Mouse (Mus musculus): ENCODE measurements at regions not wholly inside any gene's neighbourhood (a gene's known extent, or its start where the extent isn't known, plus 50 kb on each side); places are given as distances from the start of the nearest gene placed in this dataset.

DNA sequence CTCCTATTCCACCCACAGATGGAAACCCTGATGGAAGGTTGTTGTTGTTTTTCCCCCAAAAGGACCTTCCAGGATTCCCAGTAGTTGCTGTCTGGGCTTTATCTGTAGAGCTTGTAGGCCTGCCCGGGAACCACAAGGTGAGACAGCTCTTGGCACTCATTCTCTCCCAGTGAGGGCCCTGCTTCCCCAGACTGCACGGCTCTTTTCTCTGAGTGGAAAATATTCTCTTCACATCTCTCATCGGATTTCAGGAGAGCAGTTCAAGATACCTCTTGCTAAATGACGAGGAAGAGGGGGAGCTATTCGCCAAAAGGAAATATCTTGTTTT is 140.0 kb upstream of the Ank start:
- Histone ChIP-seq H3K9me3 (ENCODE audit: control insufficient read depth, low read length) (no peaks in the 10 kb centered on the region), H3K4me1 (replicated peaks; ENCODE audit: control insufficient read depth, insufficient read depth, low read length) (peaks cover 7% of the 10 kb centered on the region), H3K9ac (replicated peaks; ENCODE audit: low read depth, low read length) (no peak overlapping the region), H3K36me3 (ENCODE audit: control insufficient read depth, insufficient read depth) (no peaks in the 10 kb centered on the region), H3K4me3 (replicated peaks; ENCODE audit: low read length) (no peak overlapping the region), H3K4me2 (ENCODE audit: low read length) (no peak overlapping the region), H3K27me3 (replicated peaks; ENCODE audit: control insufficient read depth, insufficient read depth, low read length) (no peaks in the 10 kb centered on the region), H3K27ac (ENCODE audit: low read length) (no peak overlapping the region)
- ATAC-seq = peak; percentile 6; the same call in 1 of the 2 replicates
- 59% methylated on average over 5 of the region's 5 CpGs for WGBS

DNA sequence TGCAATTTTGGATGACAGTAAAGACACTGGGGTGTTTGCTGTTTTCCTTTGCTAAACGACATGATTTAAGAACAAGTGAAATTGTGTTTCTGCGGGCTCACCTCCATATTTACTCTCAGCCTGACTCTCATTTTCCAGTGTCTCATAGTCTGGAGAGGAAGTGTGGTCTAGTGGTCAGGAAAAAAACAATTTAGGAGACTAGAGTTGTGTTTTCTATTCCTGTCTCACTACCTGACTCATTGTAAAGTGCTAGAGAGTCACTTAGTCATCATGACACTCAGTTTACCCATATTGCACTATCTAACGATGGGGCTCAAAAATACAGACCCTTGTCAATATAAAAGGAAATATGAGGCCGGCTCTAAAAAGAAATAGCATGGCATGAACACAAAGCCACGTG is 138.7 kb upstream of the Ank start:
- Histone ChIP-seq H3K36me3 (ENCODE audit: control insufficient read depth, insufficient read depth) (no peaks in the 10 kb centered on the region), H3K9me3 (ENCODE audit: control insufficient read depth, low read length) (no peaks in the 10 kb centered on the region), H3K4me2 (ENCODE audit: low read length) (no peak overlapping the region), H3K9ac (replicated peaks; ENCODE audit: low read depth, low read length) (no peak overlapping the region), H3K27me3 (replicated peaks; ENCODE audit: control insufficient read depth, insufficient read depth, low read length) (no peaks in the 10 kb centered on the region), H3K4me1 (replicated peaks; ENCODE audit: control insufficient read depth, insufficient read depth, low read length) (peaks cover 7% of the 10 kb centered on the region), H3K4me3 (replicated peaks; ENCODE audit: low read length) (no peak overlapping the region), H3K27ac (ENCODE audit: low read length) (no peak overlapping the region)
- ATAC-seq = no peak
- WGBS = 86% methylated on average over 5 of the region's 5 CpGs

DNA sequence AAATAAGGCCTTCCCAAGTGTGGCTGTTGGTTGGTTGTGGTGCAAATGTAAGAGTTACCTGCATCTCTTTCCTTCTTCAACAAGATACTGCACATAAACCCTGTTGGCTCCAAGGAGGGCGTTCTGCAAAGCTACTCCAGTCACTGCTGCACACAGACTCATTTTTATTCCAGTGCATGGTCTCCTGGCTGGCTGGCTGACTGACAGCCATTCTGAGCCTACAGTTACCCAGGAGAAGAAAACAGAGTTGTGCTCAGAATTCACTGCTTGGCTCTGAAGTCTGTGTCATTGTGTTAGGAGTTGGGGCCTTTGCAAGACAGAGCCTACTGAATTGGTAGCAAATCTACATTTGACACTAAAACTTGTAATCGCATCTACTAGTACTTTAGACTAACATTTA is 138.0 kb upstream of the Ank start:
- no peak overlapping the region for H3K27ac ChIP-seq (ENCODE audit: low read length)
- H3K9ac ChIP-seq (replicated peaks; ENCODE audit: low read depth, low read length) = no peak overlapping the region
- no peak overlapping the region for H3K4me3 ChIP-seq (replicated peaks; ENCODE audit: low read length)
- ATAC-seq = peak; percentile 51; the same call in 1 of the 2 replicates
- peaks cover 7% of the 10 kb centered on the region for H3K4me1 ChIP-seq (replicated peaks; ENCODE audit: control insufficient read depth, insufficient read depth, low read length)
- H3K27me3 ChIP-seq (replicated peaks; ENCODE audit: control insufficient read depth, insufficient read depth, low read length) = no peaks in the 10 kb centered on the region
- H3K9me3 ChIP-seq (ENCODE audit: control insufficient read depth, low read length) = no peaks in the 10 kb centered on the region
- 68% methylated on average over 2 of the region's 2 CpGs for WGBS
- no peak overlapping the region for H3K4me2 ChIP-seq (ENCODE audit: low read length)
- H3K36me3 ChIP-seq (ENCODE audit: control insufficient read depth, insufficient read depth) = no peaks in the 10 kb centered on the region

DNA sequence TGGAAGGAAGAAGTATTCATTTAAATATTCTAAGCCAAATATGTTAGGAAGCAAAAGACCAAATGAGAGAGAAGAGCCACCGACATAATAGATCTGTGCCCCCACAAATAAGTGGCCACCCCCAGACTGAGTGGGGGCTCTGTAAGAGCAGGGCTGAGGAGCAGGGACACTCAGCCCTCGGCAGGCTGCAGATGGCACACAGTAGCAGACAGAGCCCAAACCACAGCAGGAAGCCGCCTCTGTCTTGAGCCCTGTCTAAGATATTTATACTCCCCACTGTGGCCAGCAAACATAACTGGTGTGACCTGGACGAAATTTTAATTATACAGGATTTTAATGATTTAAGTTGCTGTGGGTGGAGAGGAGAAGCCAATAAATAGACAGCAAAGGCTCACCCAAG is 126.4 kb upstream of the Ank start:
- Histone ChIP-seq H3K4me1 (replicated peaks; ENCODE audit: control insufficient read depth, insufficient read depth, low read length) (no peaks in the 10 kb centered on the region), H3K9me3 (ENCODE audit: control insufficient read depth, low read length) (no peaks in the 10 kb centered on the region), H3K36me3 (ENCODE audit: control insufficient read depth, insufficient read depth) (no peaks in the 10 kb centered on the region), H3K27me3 (replicated peaks; ENCODE audit: control insufficient read depth, insufficient read depth, low read length) (no peaks in the 10 kb centered on the region), H3K9ac (replicated peaks; ENCODE audit: low read depth, low read length) (no peak overlapping the region), H3K4me2 (ENCODE audit: low read length) (no peak overlapping the region), H3K27ac (ENCODE audit: low read length) (no peak overlapping the region), H3K4me3 (replicated peaks; ENCODE audit: low read length) (no peak overlapping the region)
- 54% methylated on average over 4 of the region's 4 CpGs for whole genome bisulfite sequencing
- no peak for ATAC-seq

DNA sequence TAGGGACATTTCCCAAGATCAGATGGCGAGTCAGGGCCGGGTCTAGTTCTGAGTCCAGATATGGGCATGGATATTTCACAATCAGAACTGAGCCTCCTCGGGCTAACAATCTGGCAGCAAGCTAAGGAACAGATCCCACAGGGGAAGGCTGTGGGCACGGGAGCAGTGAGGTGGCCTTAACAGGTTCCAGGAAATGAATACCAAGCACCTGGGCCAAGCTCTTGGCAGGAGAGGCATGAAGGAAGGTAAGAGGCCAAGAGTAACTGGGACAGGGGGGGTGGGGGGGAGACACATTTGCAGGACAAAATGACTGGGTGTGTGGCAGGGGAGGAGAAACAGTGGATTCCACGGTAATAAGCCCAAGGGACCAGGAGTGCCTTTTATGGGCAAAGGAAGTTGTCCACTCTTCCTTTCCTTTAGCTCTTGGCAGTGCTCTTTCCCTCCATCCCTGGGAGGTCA is 124.9 kb upstream of the Ank start:
- no peaks in the 10 kb centered on the region for H3K4me1 ChIP-seq (replicated peaks; ENCODE audit: control insufficient read depth, insufficient read depth, low read length)
- H3K27me3 ChIP-seq (replicated peaks; ENCODE audit: control insufficient read depth, insufficient read depth, low read length) = no peaks in the 10 kb centered on the region
- no peak overlapping the region for H3K4me3 ChIP-seq (replicated peaks; ENCODE audit: low read length)
- 80% methylated on average over 5 of the region's 5 CpGs for WGBS
- no peak overlapping the region for H3K27ac ChIP-seq (ENCODE audit: low read length)
- ATAC-seq = no peak
- no peaks in the 10 kb centered on the region for H3K9me3 ChIP-seq (ENCODE audit: control insufficient read depth, low read length)
- H3K9ac ChIP-seq (replicated peaks; ENCODE audit: low read depth, low read length) = no peak overlapping the region
- H3K4me2 ChIP-seq (ENCODE audit: low read length) = no peak overlapping the region
- H3K36me3 ChIP-seq (ENCODE audit: control insufficient read depth, insufficient read depth) = no peaks in the 10 kb centered on the region

DNA sequence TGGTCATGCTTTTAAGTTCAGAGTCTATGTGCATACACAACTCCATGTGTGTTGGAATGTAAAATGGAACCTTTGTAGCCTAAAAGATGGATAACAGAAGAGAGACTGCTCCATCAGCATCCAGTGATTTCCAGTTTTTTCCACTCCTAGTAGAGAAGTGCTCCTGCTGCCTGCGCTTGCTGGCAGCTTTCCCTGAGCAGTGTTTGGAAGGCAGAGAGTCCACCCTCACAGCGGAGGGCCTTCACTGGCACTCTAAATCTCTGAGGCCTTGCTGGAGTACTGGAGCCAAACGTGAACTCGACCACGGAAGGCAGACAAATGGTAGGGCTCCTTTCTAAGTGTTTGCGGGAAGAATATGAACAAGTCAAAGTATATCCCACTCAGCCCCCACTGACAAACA is 108.0 kb upstream of the Ank start:
- no peak overlapping the region for H3K4me2 ChIP-seq (ENCODE audit: low read length)
- H3K9ac ChIP-seq (replicated peaks; ENCODE audit: low read depth, low read length) = no peak overlapping the region
- no peak for ATAC-seq
- no peaks in the 10 kb centered on the region for H3K27me3 ChIP-seq (replicated peaks; ENCODE audit: control insufficient read depth, insufficient read depth, low read length)
- H3K27ac ChIP-seq (ENCODE audit: low read length) = no peak overlapping the region
- 73% methylated on average over 6 of the region's 6 CpGs for WGBS
- no peaks in the 10 kb centered on the region for H3K36me3 ChIP-seq (ENCODE audit: control insufficient read depth, insufficient read depth)
- no peak overlapping the region for H3K4me3 ChIP-seq (replicated peaks; ENCODE audit: low read length)
- H3K9me3 ChIP-seq (ENCODE audit: control insufficient read depth, low read length) = no peaks in the 10 kb centered on the region
- no peaks in the 10 kb centered on the region for H3K4me1 ChIP-seq (replicated peaks; ENCODE audit: control insufficient read depth, insufficient read depth, low read length)

DNA sequence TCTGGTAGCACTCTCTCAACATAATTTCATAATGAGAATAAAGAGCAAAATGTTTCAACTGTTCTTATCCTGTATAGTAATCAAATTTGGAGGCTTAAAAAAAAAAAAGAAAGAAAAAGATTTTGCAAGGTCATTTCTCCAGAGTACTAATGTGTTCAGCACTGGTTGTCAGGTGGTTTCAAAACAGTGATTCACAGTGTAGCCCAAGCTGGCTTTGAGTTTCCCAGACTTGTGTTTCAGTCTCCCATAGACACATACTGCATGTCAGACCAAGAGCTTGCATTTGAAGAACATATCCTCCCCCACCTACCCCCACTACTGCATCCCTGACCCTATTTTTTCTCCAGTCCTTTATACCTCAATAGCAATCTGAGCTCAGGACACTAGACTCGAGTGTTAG is 107.2 kb upstream of the Ank start:
- no peaks in the 10 kb centered on the region for H3K9me3 ChIP-seq (ENCODE audit: control insufficient read depth, low read length)
- H3K4me1 ChIP-seq (replicated peaks; ENCODE audit: control insufficient read depth, insufficient read depth, low read length) = no peaks in the 10 kb centered on the region
- WGBS = 53% methylated on average over 1 of the region's 1 CpGs
- no peak overlapping the region for H3K27ac ChIP-seq (ENCODE audit: low read length)
- H3K4me3 ChIP-seq (replicated peaks; ENCODE audit: low read length) = no peak overlapping the region
- ATAC-seq = no peak
- no peak overlapping the region for H3K9ac ChIP-seq (replicated peaks; ENCODE audit: low read depth, low read length)
- no peaks in the 10 kb centered on the region for H3K27me3 ChIP-seq (replicated peaks; ENCODE audit: control insufficient read depth, insufficient read depth, low read length)
- H3K4me2 ChIP-seq (ENCODE audit: low read length) = no peak overlapping the region
- no peaks in the 10 kb centered on the region for H3K36me3 ChIP-seq (ENCODE audit: control insufficient read depth, insufficient read depth)

DNA sequence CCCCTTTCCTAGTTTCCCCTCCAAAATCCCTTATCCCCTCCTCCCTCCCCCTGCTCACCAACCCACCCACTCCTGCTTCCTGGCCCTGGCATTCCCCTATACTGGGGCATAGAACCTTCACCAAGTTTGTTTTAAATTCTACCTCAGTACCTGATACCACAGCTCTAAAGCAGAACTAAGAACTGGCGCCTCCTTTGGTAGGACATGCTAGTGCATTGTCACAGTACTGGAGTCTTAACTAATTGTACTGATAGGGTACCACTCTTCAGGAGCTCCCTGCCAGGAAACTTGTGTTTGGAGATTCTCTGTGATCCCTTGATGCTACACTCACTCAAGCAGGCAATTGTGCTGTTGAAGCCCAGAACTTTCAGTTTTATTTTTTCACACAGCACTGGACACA is 92.0 kb upstream of the Ank start:
- ATAC-seq = no peak
- WGBS = 67% methylated on average over 1 of the region's 1 CpGs
- Histone ChIP-seq H3K36me3 (ENCODE audit: control insufficient read depth, insufficient read depth) (no peaks in the 10 kb centered on the region), H3K9ac (replicated peaks; ENCODE audit: low read depth, low read length) (no peak overlapping the region), H3K27me3 (replicated peaks; ENCODE audit: control insufficient read depth, insufficient read depth, low read length) (no peaks in the 10 kb centered on the region), H3K9me3 (ENCODE audit: control insufficient read depth, low read length) (no peaks in the 10 kb centered on the region), H3K4me2 (ENCODE audit: low read length) (no peak overlapping the region), H3K27ac (ENCODE audit: low read length) (no peak overlapping the region), H3K4me3 (replicated peaks; ENCODE audit: low read length) (no peak overlapping the region), H3K4me1 (replicated peaks; ENCODE audit: control insufficient read depth, insufficient read depth, low read length) (no peaks in the 10 kb centered on the region)

DNA sequence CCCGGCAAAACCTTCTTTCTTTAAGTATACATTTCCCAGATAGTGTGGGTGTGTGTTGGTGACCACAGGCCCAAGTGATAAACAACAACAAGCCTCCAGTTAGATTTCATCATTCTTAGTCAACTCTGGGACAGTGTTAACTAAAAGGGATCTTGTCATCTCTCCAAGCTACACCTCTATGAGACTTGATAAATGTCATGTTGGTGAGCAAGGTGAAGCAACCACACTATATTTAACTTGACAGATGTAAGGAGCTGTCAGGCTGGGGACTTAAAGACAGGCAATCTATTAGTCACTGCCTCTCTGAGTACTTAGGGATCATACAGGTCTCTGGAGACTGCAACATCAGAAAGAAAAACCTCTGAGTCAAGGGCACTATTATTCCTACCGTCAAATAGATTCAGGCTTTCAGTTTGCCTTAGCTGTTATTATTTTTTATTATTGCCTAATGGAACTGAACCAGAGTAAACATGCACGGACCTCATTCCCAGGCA is 87.8 kb upstream of the Ank start:
- Histone ChIP-seq H3K27me3 (replicated peaks; ENCODE audit: control insufficient read depth, insufficient read depth, low read length) (no peaks in the 10 kb centered on the region), H3K27ac (ENCODE audit: low read length) (no peak overlapping the region), H3K36me3 (ENCODE audit: control insufficient read depth, insufficient read depth) (no peaks in the 10 kb centered on the region), H3K4me3 (replicated peaks; ENCODE audit: low read length) (no peak overlapping the region), H3K4me1 (replicated peaks; ENCODE audit: control insufficient read depth, insufficient read depth, low read length) (no peaks in the 10 kb centered on the region), H3K9ac (replicated peaks; ENCODE audit: low read depth, low read length) (no peak overlapping the region), H3K9me3 (ENCODE audit: control insufficient read depth, low read length) (no peaks in the 10 kb centered on the region), H3K4me2 (ENCODE audit: low read length) (no peak overlapping the region)
- ATAC-seq = no peak
- 88% methylated on average over 3 of the region's 3 CpGs for WGBS

DNA sequence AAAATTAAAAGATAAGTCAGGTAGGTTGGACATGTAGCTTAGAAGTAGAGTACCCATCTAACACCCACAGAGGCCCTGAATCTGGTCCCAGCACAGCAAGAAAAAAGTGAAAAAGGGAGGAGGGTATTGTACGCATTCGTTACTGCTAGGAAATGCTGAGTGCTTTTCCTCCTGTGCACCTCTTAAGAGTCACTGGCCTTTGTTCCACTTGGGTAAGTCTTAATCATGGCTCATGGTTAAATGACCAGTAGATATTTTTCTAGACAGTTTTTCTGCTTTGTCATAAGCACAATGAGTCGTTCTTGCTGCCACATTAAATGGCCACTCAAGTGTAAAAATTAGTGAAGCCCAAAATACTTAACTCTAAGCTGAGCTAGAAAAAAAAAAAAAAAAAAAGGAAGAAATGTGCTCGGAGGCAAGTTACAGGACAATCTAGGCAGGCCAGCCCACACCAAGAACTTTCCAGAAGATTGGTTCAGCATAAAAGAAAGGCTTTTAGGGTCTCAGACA is 86.0 kb upstream of the Ank start:
- no peaks in the 10 kb centered on the region for H3K27me3 ChIP-seq (replicated peaks; ENCODE audit: control insufficient read depth, insufficient read depth, low read length)

More for the DNA sequence above, 86.0 kb upstream of the Ank start:
- Histone ChIP-seq H3K36me3 (ENCODE audit: control insufficient read depth, insufficient read depth) (no peaks in the 10 kb centered on the region), H3K9ac (replicated peaks; ENCODE audit: low read depth, low read length) (no peak overlapping the region), H3K4me1 (replicated peaks; ENCODE audit: control insufficient read depth, insufficient read depth, low read length) (no peaks in the 10 kb centered on the region), H3K4me3 (replicated peaks; ENCODE audit: low read length) (no peak overlapping the region), H3K4me2 (ENCODE audit: low read length) (no peak overlapping the region), H3K9me3 (ENCODE audit: control insufficient read depth, low read length) (no peaks in the 10 kb centered on the region), H3K27ac (ENCODE audit: low read length) (no peak overlapping the region)
- no peak for ATAC-seq
- WGBS = 21% methylated on average over 4 of the region's 4 CpGs

Data from forebrain, embryonic 16.5 days (tissue).